8 mouse cellular contexts compared by ENCODE assay signal in genomic region chrX:19237048-19237737, GRCm38 (mm10).
DNase-seq lines count a peak whose midpoint lies in the region; ATAC-seq and TF ChIP-seq lines count a peak whose summit lies in the region.

No protein-coding gene starts in this region.

- H3K27me3 ChIP-seq in thymus, adult 2 months (ENCODE audit: control insufficient read depth, insufficient read depth, low read length) = no peaks in the 10 kb centered on the region
- H3K27me3 ChIP-seq in liver, embryonic 11.5 days (replicated peaks; ENCODE audit: control insufficient read depth, insufficient read depth, low read length) = no peaks in the 10 kb centered on the region

- ATAC-seq in liver, embryonic 11.5 days (replicated peaks; ENCODE audit: low FRiP score) = peak; percentile 69

- no peak overlapping the region for H3K27ac ChIP-seq in thymus, adult 2 months (ENCODE audit: control insufficient read depth, insufficient read depth, low read length)
- no peak overlapping the region for H3K27ac ChIP-seq in liver, embryonic 11.5 days (ENCODE audit: low read depth, low read length)

- H3K4me2 ChIP-seq in liver, embryonic 11.5 days = peak overlapping the region; percentile 74

- no peak for TF ChIP-seq CTCF in thymus, adult 2 months (IDR thresholded peaks at IDR 0.05; ENCODE audit: borderline replicate concordance, control insufficient read depth, extremely low read depth, insufficient read depth, low read length, poor library complexity)

- H3K4me1 ChIP-seq in thymus, adult 2 months (replicated peaks; ENCODE audit: control insufficient read depth, insufficient read depth, low read length) = peaks cover 9% of the 10 kb centered on the region
- no peaks in the 10 kb centered on the region for H3K4me1 ChIP-seq in liver, embryonic 11.5 days (replicated peaks; ENCODE audit: control insufficient read depth, insufficient read depth, low read length)

- H3K36me3 ChIP-seq in thymus, adult 2 months (ENCODE audit: control insufficient read depth, insufficient read depth, low read length) = no peaks in the 10 kb centered on the region
- no peaks in the 10 kb centered on the region for H3K36me3 ChIP-seq in liver, embryonic 11.5 days (ENCODE audit: control insufficient read depth, insufficient read depth, low read length)

- TF ChIP-seq POLR2A in thymus, adult 2 months (IDR thresholded peaks at IDR 0.05; ENCODE audit: control insufficient read depth, extremely low read depth, insufficient read depth, low read length, poor library complexity) = no peak

- peak overlapping the region; percentile 61 for H3K9ac ChIP-seq in liver, embryonic 11.5 days (ENCODE audit: low read depth, low read length)

- DNase-seq in thymus, adult 2 months = peak; percentile 3
- DNase-seq in thymus, postnatal 25 days = no peak
- DNase-seq in embryo, embryonic 9.5 days (ENCODE audit: extremely low spot score) = peak; percentile 22
- peak; percentile 3 for DNase-seq in heart, adult 8-10 months (ENCODE audit: low spot score)
- peak; percentile 18 for DNase-seq in kidney, adult 8-10 months
- DNase-seq in liver, embryonic 11.5 days (ENCODE audit: low spot score) = peak; percentile 35
- DNase-seq in neural tube, embryonic 10.5 days (ENCODE audit: extremely low spot score, low spot score) = peak; percentile 36
- DNase-seq in thymus, postnatal 36 days = peak; percentile 1 to 8

- WGBS in thymus, adult 2 months = 5% methylated on average over 28 of the region's 31 CpGs
- WGBS in liver, embryonic 11.5 days = 11% methylated on average over 29 of the region's 31 CpGs

- H3K9me3 ChIP-seq in liver, embryonic 11.5 days (ENCODE audit: control insufficient read depth, low read length) = no peaks in the 10 kb centered on the region

- peak overlapping the region; percentile 62 for H3K4me3 ChIP-seq in thymus, adult 2 months (ENCODE audit: control insufficient read depth, insufficient read depth, low read length)
- peak overlapping the region; percentile 55 for H3K4me3 ChIP-seq in liver, embryonic 11.5 days (ENCODE audit: low read depth, low read length)
